Mouse (Mus musculus): Measurements from ENCODE around the gene St8sia2. TPM values are rescaled to one million over a fixed set of nuclear protein-coding genes. Genes with fewer than 3 reads are reported as not detected.

Gene St8sia2
- polyA plus RNA-seq (2012; ENCODE audit: insufficient read depth, low replicate concordance), result 0.50 TPM in 1 of 2 replicates, not detected in the other

- no peaks in the 10 kb centered on the region for H3K36me3 ChIP-seq (replicated peaks; ENCODE audit: low read length)
- peaks cover 61% of the 10 kb centered on the region for H3K27me3 ChIP-seq (replicated peaks)
- H3K4me1 ChIP-seq, result peaks cover 22% of the 10 kb centered on the region
- H3K9me3 ChIP-seq, result peaks cover 3% of the 10 kb centered on the region; the same call in 1 of the 2 replicates
- TF ChIP-seq GATA1 (IDR thresholded peaks at IDR 0.05; ENCODE audit: borderline replicate concordance, low read length) (no peak), FLI1 (IDR thresholded peaks at IDR 0.05; ENCODE audit: low read length) (no peak)
- H3K4me3 ChIP-seq (replicated peaks), result peak within 1 kb of the TSS; percentile 84
Observed at GRCm38 (mm10) chr7:74013601-74014175, at the start of gene St8sia2. Gene St8sia2, minus strand, starts transcription at chr7:74013690.

DNA sequence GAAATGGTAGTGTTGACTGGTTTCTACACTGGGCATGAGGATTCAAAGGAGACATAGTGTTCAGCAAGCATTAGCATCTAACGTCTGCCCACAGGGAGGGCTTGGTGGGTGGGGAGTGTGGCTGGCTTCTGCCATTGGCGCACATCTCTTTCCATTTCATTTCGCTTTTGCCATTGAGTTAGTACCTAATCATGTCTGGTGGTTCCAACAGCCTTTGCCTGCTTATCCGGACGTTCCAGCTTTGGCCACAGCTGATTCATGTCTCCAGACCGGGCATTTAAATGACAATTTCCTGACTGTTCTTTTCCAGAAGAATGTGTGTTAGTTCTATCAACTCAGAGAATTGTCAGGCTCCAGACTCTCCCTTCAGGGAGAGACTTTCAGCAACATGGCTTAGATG, 47.6 kb upstream of the St8sia2 start:
- H3K4me3 ChIP-seq (replicated peaks), result no peak overlapping the region
- peaks cover 10% of the 10 kb centered on the region; the same call in 1 of the 2 replicates for H3K9me3 ChIP-seq
- H3K4me1 ChIP-seq, result no peaks in the 10 kb centered on the region; the same call in 1 of the 2 replicates
- TF ChIP-seq GATA1 (IDR thresholded peaks at IDR 0.05; ENCODE audit: borderline replicate concordance, low read length), result no peak
- TF ChIP-seq FLI1 (IDR thresholded peaks at IDR 0.05; ENCODE audit: low read length), result no peak
- no peaks in the 10 kb centered on the region for H3K27me3 ChIP-seq (replicated peaks)
- H3K36me3 ChIP-seq (replicated peaks; ENCODE audit: low read length), result no peaks in the 10 kb centered on the region

- no peaks in the 10 kb centered on the region; the same call in 1 of the 2 replicates for H3K4me1 ChIP-seq
- peaks cover 10% of the 10 kb centered on the region; the same call in 1 of the 2 replicates for H3K9me3 ChIP-seq
- TF ChIP-seq FLI1 (IDR thresholded peaks at IDR 0.05; ENCODE audit: low read length), result no peak
- TF ChIP-seq GATA1 (IDR thresholded peaks at IDR 0.05; ENCODE audit: borderline replicate concordance, low read length), result no peak
- H3K27me3 ChIP-seq (replicated peaks), result no peaks in the 10 kb centered on the region
- no peak overlapping the region for H3K4me3 ChIP-seq (replicated peaks)
- no peaks in the 10 kb centered on the region for H3K36me3 ChIP-seq (replicated peaks; ENCODE audit: low read length)
Observed at GRCm38 (mm10) chr7:74060306-74060946, 46.9 kb upstream of the St8sia2 start.

- TF ChIP-seq GATA1 (IDR thresholded peaks at IDR 0.05; ENCODE audit: borderline replicate concordance, low read length) (no peak), FLI1 (IDR thresholded peaks at IDR 0.05; ENCODE audit: low read length) (no peak)
- Histone ChIP-seq H3K4me1 (no peaks in the 10 kb centered on the region; the same call in 1 of the 2 replicates), H3K9me3 (peaks cover 10% of the 10 kb centered on the region; the same call in 1 of the 2 replicates), H3K4me3 (replicated peaks) (no peak overlapping the region), H3K36me3 (replicated peaks; ENCODE audit: low read length) (no peaks in the 10 kb centered on the region), H3K27me3 (replicated peaks) (no peaks in the 10 kb centered on the region)
Observed at GRCm38 (mm10) chr7:74059684-74060083, 46.2 kb upstream of the St8sia2 start.

GRCm38 (mm10) chr7:74055753-74056152, 42.3 kb upstream of the St8sia2 start:
- no peaks in the 10 kb centered on the region for H3K27me3 ChIP-seq (replicated peaks)
- peaks cover 10% of the 10 kb centered on the region; the same call in 1 of the 2 replicates for H3K9me3 ChIP-seq
- no peak overlapping the region for H3K4me3 ChIP-seq (replicated peaks)
- no peaks in the 10 kb centered on the region for H3K4me1 ChIP-seq
- TF ChIP-seq FLI1 (IDR thresholded peaks at IDR 0.05; ENCODE audit: low read length) (no peak), GATA1 (IDR thresholded peaks at IDR 0.05; ENCODE audit: borderline replicate concordance, low read length) (no peak)
- no peaks in the 10 kb centered on the region for H3K36me3 ChIP-seq (replicated peaks; ENCODE audit: low read length)

- Histone ChIP-seq H3K4me1 (no peaks in the 10 kb centered on the region), H3K4me3 (replicated peaks) (no peak overlapping the region), H3K9me3 (no peaks in the 10 kb centered on the region), H3K27me3 (replicated peaks) (no peaks in the 10 kb centered on the region), H3K36me3 (replicated peaks; ENCODE audit: low read length) (no peaks in the 10 kb centered on the region)
- no peak for TF ChIP-seq FLI1 (IDR thresholded peaks at IDR 0.05; ENCODE audit: low read length)
- no peak for TF ChIP-seq GATA1 (IDR thresholded peaks at IDR 0.05; ENCODE audit: borderline replicate concordance, low read length)
Observed at GRCm38 (mm10) chr7:74047591-74047990, 34.1 kb upstream of the St8sia2 start.

DNA sequence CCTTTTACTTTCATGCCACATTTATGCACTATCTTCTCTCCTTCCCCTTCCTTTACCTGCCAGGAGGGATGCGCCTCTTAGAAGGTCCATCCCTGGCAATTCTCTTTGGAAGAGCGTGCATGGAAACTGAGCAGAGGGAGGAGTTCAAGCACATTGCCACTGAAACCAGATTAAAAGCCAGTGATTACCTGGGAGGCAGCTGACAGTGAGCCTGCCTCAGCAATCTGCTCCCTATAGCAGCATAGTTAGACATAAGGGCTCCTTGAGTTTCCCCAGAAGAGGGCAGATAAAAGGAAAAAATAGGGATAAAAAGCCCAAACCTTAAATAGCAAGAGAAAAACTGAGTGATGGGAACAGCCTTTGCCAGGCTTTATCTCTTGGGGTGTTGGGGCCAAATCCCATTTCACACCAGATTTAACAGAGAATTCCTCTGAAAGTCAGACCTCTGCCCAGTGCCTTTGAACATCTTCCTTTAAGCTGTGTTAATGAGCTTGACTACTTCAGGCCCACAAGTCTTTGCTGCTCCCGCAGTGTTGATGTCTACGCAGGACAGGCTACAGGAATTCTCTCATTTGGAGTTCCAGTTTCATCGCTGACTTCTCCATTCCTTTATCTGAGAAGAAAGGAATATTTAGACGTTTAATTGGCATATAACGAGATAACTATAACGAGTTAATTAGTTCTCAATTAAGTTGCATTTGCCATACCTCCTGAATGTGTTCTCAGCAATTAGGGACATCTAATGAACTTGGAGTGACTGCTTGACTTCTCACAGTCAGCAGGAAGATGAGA, 31.9 kb upstream of the St8sia2 start:
- Histone ChIP-seq H3K36me3 (replicated peaks; ENCODE audit: low read length) (no peaks in the 10 kb centered on the region), H3K4me3 (replicated peaks) (no peak overlapping the region), H3K4me1 (no peaks in the 10 kb centered on the region), H3K9me3 (no peaks in the 10 kb centered on the region), H3K27me3 (replicated peaks) (no peaks in the 10 kb centered on the region)
- TF ChIP-seq GATA1 (IDR thresholded peaks at IDR 0.05; ENCODE audit: borderline replicate concordance, low read length), result no peak
- no peak for TF ChIP-seq FLI1 (IDR thresholded peaks at IDR 0.05; ENCODE audit: low read length)

DNA sequence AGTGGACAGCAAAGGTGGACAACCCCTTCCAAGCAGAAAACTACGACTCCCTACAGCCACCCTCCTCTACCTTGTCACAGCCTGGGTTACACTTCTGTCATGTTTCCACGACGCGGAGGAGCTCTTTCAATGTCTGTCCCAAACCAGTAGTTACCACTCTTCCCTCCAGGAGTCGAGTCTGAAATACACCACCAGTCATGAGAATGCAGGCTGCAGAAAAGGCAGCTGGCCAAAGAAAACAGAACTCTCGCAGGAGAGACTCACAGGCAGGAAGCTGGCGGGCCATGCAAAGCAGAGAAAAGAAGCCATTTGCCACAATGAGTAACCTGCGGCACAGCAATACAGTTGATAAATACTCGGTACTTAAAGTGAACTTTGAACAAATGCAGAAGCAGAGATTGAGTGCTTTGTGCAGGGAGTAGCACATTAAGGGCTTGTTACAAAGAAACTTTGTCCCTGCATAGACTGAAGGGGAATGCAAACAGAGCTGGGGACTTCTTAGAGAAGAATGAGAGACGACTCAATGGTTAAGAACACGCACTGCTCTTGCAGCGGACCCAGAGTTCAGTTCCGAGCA, 30.2 kb upstream of the St8sia2 start:
- no peak for TF ChIP-seq FLI1 (IDR thresholded peaks at IDR 0.05; ENCODE audit: low read length)
- TF ChIP-seq GATA1 (IDR thresholded peaks at IDR 0.05; ENCODE audit: borderline replicate concordance, low read length), result no peak
- H3K4me3 ChIP-seq (replicated peaks), result no peak overlapping the region
- no peaks in the 10 kb centered on the region for H3K27me3 ChIP-seq (replicated peaks)
- H3K9me3 ChIP-seq, result no peaks in the 10 kb centered on the region
- no peaks in the 10 kb centered on the region for H3K36me3 ChIP-seq (replicated peaks; ENCODE audit: low read length)
- no peaks in the 10 kb centered on the region for H3K4me1 ChIP-seq

GRCm38 (mm10) chr7:74025007-74025406, 11.5 kb upstream of the St8sia2 start:
- H3K36me3 ChIP-seq (replicated peaks; ENCODE audit: low read length), result no peaks in the 10 kb centered on the region
- H3K27me3 ChIP-seq (replicated peaks), result peaks cover 2% of the 10 kb centered on the region
- no peaks in the 10 kb centered on the region for H3K4me1 ChIP-seq
- TF ChIP-seq FLI1 (IDR thresholded peaks at IDR 0.05; ENCODE audit: low read length), result no peak
- TF ChIP-seq GATA1 (IDR thresholded peaks at IDR 0.05; ENCODE audit: borderline replicate concordance, low read length), result no peak
- H3K4me3 ChIP-seq (replicated peaks), result no peak overlapping the region
- H3K9me3 ChIP-seq, result no peaks in the 10 kb centered on the region

Data from megakaryocyte, embryonic 14.5 days (primary cell).